Mouse (Mus musculus): ENCODE results near the gene Tmem230.

GRCm38 (mm10) chr2:132224359-132224758, 23.2 kb downstream of the Tmem230 start:
- TF ChIP-seq POLR2A (IDR thresholded peaks at IDR 0.05; ENCODE audit: low read depth, low read length) (no peak), CTCF (IDR thresholded peaks at IDR 0.05; ENCODE audit: extremely low read depth, insufficient read length, insufficient replicate concordance, low read depth, low read length) (no peak)

Measured in small intestine, adult 2 months (tissue).